Mouse (Mus musculus) erythroid progenitor cell, adult 5-6 weeks (primary cell): ENCODE data around the gene Cstad. TPM values are rescaled to one million over a fixed set of nuclear protein-coding genes. Genes with fewer than 3 reads are reported as not detected.

Source experiments
- ATAC-seq: replicated peaks from 2 replicates; pipeline ENCODE4 v1.8.0; 2016; ENCODE audit warnings: moderate number of reproducible peaks, mild to moderate bottlenecking, moderate TSS enrichment, inconsistent platforms; ENCODE audit not compliant: poor library complexity, low FRiP score, severe bottlenecking
- total RNA-seq, 2 experiments: library from RNA; stranded (forward) in 1 of 2; stranded (reverse) in 1 of 2; fragments of 150-400 nt in 1 of 2; fragments of 186-747, 209-891 nt in 1 of 2; gene quantifications; 2 replicates each; pipeline versions ENCODE4 v1.2.3 to v1.2.4; 2015 to 2017; ENCODE audit warnings: low replicate concordance in 2 of 2

The Cstad gene
- total RNA-seq, 2 experiments from 2014 or later = not detected

DNA sequence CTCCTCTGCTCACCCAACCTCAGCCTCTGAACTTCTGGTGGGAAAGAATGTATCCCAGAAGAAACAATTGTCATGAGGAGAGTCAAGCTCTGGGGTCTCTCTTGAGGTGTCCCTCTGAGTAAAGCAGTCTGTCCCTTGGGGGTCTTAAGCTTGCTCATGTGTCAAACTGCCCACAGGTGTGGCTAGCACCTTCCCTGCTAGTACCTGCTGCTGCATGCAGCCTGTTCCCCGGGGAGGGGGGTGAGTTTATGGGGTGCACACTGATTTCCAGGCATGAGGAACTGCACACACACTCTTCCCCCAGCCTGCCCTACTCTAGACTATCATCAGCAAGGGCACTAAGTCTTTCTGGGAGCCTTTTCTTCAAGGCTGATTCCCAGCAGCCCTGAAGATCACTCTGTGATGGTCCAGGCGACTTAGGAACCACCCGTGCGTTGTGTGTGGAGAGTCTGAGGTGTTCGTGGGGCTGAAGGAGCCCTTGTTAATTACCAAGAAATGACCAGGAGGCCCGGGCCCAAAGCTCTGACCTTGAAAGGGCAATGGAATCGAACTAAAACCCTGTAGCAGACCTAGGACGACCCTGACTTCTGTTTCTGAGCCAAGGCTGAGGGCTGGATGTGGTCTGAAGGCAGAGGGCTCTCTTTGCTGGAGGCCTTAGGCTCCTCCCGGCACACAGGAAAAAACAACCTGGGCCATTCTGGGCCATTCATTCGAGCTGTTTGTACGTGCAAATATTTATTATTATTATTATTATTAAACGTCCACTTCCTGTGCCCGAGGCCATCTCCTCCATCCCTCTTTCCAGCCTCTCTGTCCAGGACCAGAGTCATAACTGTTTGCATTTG is 62.1 kb downstream of the Cstad start:
- ATAC-seq = no peak

- no peak for ATAC-seq
These were observed 63.0 kb downstream of the Cstad start for GRCm38 (mm10) chr2:30657674-30658479.

GRCm38 (mm10) chr2:30658480-30658843 is 63.6 kb downstream of the Cstad start:
- ATAC-seq = peak; percentile 69

Other genes with a start within 250 kb of the Cstad start
- 6.5 and 8.4 TPM in 2 replicates for gene Sh3glb2, start 235.7 kb upstream of the Cstad start, total RNA-seq (2015; ENCODE audit: low replicate concordance)
- 5.4 and 10.8 TPM in 2 replicates for gene Sh3glb2, start 235.7 kb upstream of the Cstad start, total RNA-seq (2017; ENCODE audit: low replicate concordance)
- 3.8 and 7.2 TPM in 2 replicates for gene Miga2, start 230.8 kb upstream of the Cstad start, total RNA-seq (2015; ENCODE audit: low replicate concordance)
- gene Miga2, start 230.8 kb upstream of the Cstad start, total RNA-seq (2017; ENCODE audit: low replicate concordance) = 12.4 and 18.7 TPM in 2 replicates
- gene Dolpp1, start 202.8 kb upstream of the Cstad start, total RNA-seq (2015; ENCODE audit: low replicate concordance) = 4.6 and 14.1 TPM in 2 replicates
- 5.4 and 20.9 TPM in 2 replicates for gene Dolpp1, start 202.8 kb upstream of the Cstad start, total RNA-seq (2017; ENCODE audit: low replicate concordance)
- 80.9 and 111 TPM in 2 replicates for gene Crat, start 179.2 kb upstream of the Cstad start, total RNA-seq (2015; ENCODE audit: low replicate concordance)
- 33.9 and 79.7 TPM in 2 replicates for gene Crat, start 179.2 kb upstream of the Cstad start, total RNA-seq (2017; ENCODE audit: low replicate concordance)
- gene Ptpa, start 179.0 kb upstream of the Cstad start, total RNA-seq (2015; ENCODE audit: low replicate concordance) = 118 and 151 TPM in 2 replicates
- gene Ptpa, start 179.0 kb upstream of the Cstad start, total RNA-seq (2017; ENCODE audit: low replicate concordance) = 103 and 168 TPM in 2 replicates
- not detected in 2 replicates for gene Ier5l, start 120.8 kb upstream of the Cstad start, total RNA-seq (2015; ENCODE audit: low replicate concordance)
- 0.51 TPM in 1 of 2 replicates, not detected in the other for gene Ier5l, start 120.8 kb upstream of the Cstad start, total RNA-seq (2017; ENCODE audit: low replicate concordance)
- not detected in 2 replicates for gene 1700001O22Rik, start 208.6 kb downstream of the Cstad start, total RNA-seq (2015; ENCODE audit: low replicate concordance)
- not detected in 2 replicates for gene 1700001O22Rik, start 208.6 kb downstream of the Cstad start, total RNA-seq (2017; ENCODE audit: low replicate concordance)
- 1.7 and 2.2 TPM in 2 replicates for gene Ntmt1, start 212.8 kb downstream of the Cstad start, total RNA-seq (2015; ENCODE audit: low replicate concordance)
- 4.0 TPM in 1 of 2 replicates, not detected in the other for gene Ntmt1, start 212.8 kb downstream of the Cstad start, total RNA-seq (2017; ENCODE audit: low replicate concordance)
- gene Asb6, start 235.3 kb downstream of the Cstad start, total RNA-seq (2015; ENCODE audit: low replicate concordance) = 39.8 and 43.6 TPM in 2 replicates
- 61.4 and 62.3 TPM in 2 replicates for gene Asb6, start 235.3 kb downstream of the Cstad start, total RNA-seq (2017; ENCODE audit: low replicate concordance)
- not detected in 2 replicates for gene Prrx2, start 239.9 kb downstream of the Cstad start, total RNA-seq (2015; ENCODE audit: low replicate concordance)
- 0.77 TPM in 1 of 2 replicates, not detected in the other for gene Prrx2, start 239.9 kb downstream of the Cstad start, total RNA-seq (2017; ENCODE audit: low replicate concordance)